Mouse (Mus musculus) thymus, adult 2 months (tissue): ENCODE measurements around the gene Thada.

ENCODE experiments used
- CTCF ChIP-seq: fragments of 200-500 bp; IDR thresholded peaks from 2 replicates; pipeline ENCODE4 v1.5.1; 2012; ENCODE audit warnings: mild to moderate bottlenecking, control low read depth, low read length, moderate library complexity, borderline replicate concordance; ENCODE audit not compliant: control insufficient read depth, poor library complexity, insufficient read depth; ENCODE audit errors: extremely low read depth
- POLR2A ChIP-seq: fragments of 200-500 bp; IDR thresholded peaks from 2 replicates; pipeline ENCODE4 v1.6.1; 2012; ENCODE audit warnings: mild to moderate bottlenecking, low read length, control low read depth, moderate library complexity; ENCODE audit not compliant: control insufficient read depth, poor library complexity, insufficient read depth; ENCODE audit errors: extremely low read depth

DNA sequence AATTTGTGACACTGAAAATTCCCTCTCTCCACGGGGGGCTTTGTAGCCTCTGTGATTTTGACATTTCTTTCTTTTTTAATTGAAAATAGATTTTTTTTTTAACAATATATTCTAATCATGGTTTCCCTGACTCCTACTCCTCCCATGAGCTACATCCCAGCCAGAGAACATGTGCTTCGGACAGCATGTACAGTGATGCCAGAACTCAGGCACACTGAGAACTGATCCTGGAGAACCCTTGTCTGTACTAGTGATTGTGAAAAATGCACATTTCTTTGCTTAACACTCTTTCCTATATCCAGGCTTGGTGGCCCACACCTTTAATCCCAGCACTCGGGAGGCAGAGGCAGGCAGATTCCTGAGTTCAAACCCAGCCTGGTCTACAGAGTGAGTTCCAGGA, 16.8 kb upstream of the Thada start:
- TF ChIP-seq CTCF, result no peak
- no peak for TF ChIP-seq POLR2A
